Mouse (Mus musculus) forebrain, embryonic 11.5 days (tissue): ENCODE measurements at regions not wholly inside any gene's neighbourhood (a gene's known extent, or its start where the extent isn't known, plus 50 kb on each side); places are given as distances from the start of the nearest gene placed in this dataset.

ENCODE experiments used
- ATAC-seq: fragments of 200-750 bp; cut with Nextera tagmentation; replicated peaks from 2 replicates; pipeline ENCODE4 v1.8.0; 2017; ENCODE audit warnings: moderate TSS enrichment; ENCODE audit not compliant: low FRiP score
- DNase-seq: peaks from one replicate; pipeline ENCODE4 v3.0.0-alpha.2; 2017; ENCODE audit warnings: low spot score
- H3K27ac ChIP-seq: fragments of 300-500 bp; sonication (generic); 2 replicates; pipeline ENCODE4 v1.5.1; 2014; ENCODE audit warnings: low read depth, low read length
- H3K27me3 ChIP-seq: fragments of 300-500 bp; sonication (generic); 2 replicates; pipeline ENCODE4 v1.6.1; 2014; ENCODE audit warnings: mild to moderate bottlenecking, low read length, mixed read lengths; ENCODE audit not compliant: control insufficient read depth, insufficient read depth
- H3K36me3 ChIP-seq: fragments of 300-500 bp; sonication (generic); 2 replicates; pipeline ENCODE4 v1.6.1; 2014; ENCODE audit warnings: mild to moderate bottlenecking, low read length, moderate library complexity, mixed read lengths; ENCODE audit not compliant: control insufficient read depth, insufficient read depth
- H3K4me1 ChIP-seq: fragments of 300-500 bp; sonication (generic); replicated peaks from 2 replicates; pipeline ENCODE4 v1.6.1; 2014; ENCODE audit warnings: low read length, mixed read lengths; ENCODE audit not compliant: control insufficient read depth, insufficient read depth
- H3K4me2 ChIP-seq: fragments of 300-500 bp; sonication (generic); 2 replicates; pipeline ENCODE4 v1.6.1; 2014; ENCODE audit warnings: low read depth, mild to moderate bottlenecking, low read length, moderate library complexity, mixed read lengths; ENCODE audit not compliant: severe bottlenecking
- H3K4me3 ChIP-seq: fragments of 300-500 bp; sonication (generic); 2 replicates; pipeline ENCODE4 v1.5.1; 2014; ENCODE audit warnings: low read depth, low read length
- H3K9ac ChIP-seq: fragments of 300-500 bp; sonication (generic); 2 replicates; pipeline ENCODE4 v1.6.1; 2014; ENCODE audit warnings: low read length
- H3K9me3 ChIP-seq: fragments of 300-500 bp; sonication (generic); 2 replicates; pipeline ENCODE4 v1.6.1; 2016; ENCODE audit warnings: low read length, mixed read lengths; ENCODE audit not compliant: control insufficient read depth
- WGBS: fragments of 180-500 bp; shearing (Covaris S2); extraction: QIAGEN DNeasy Blood & Tissue Kit; methylation state at CpG from one replicate; pipeline ENCODE4 v1.1.7; 2014; 5-methylcytosine and 5-hydroxymethylcytosine counted together

DNA sequence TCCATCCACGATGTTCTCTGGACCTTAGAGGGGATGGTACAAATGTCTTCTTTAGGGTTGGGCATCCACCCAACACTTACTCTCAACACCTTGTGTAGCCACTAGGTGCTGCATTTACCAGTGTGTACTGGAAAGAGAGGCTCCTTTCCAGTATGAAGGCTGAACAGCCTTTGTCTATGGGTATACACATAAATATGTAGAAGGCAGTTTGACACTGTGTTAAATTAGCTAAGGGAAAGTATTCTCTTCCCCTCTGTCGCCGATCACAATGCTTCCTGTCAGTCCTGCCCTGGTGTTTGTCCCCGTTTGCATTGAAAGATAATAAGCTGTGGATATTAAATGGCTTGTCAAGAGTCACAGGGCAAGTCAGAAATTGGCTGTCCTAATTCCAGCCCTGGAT, 104.0 kb upstream of the Ddit4l start:
- Histone ChIP-seq H3K36me3 (no peaks in the 10 kb centered on the region), H3K9me3 (no peaks in the 10 kb centered on the region), H3K4me3 (no peak overlapping the region), H3K4me2 (no peak overlapping the region), H3K9ac (no peak overlapping the region), H3K27me3 (no peaks in the 10 kb centered on the region), H3K4me1 (no peaks in the 10 kb centered on the region), H3K27ac (no peak overlapping the region)
- DNase-seq (no peak), ATAC-seq (no peak)
- 73% methylated on average over 4 of the region's 4 CpGs for WGBS

GRCm38 (mm10) chr3:137520191-137520590, 101.2 kb upstream of the Ddit4l start:
- Histone ChIP-seq H3K4me1 (no peaks in the 10 kb centered on the region), H3K27ac (no peak overlapping the region), H3K27me3 (no peaks in the 10 kb centered on the region), H3K4me3 (no peak overlapping the region), H3K36me3 (no peaks in the 10 kb centered on the region), H3K4me2 (no peak overlapping the region), H3K9me3 (no peaks in the 10 kb centered on the region), H3K9ac (no peak overlapping the region)
- WGBS = 100% methylated on average over 1 of the region's 1 CpGs
- DNase-seq (no peak), ATAC-seq (no peak)

GRCm38 (mm10) chr3:137525606-137526575, 95.5 kb upstream of the Ddit4l start:
- no peak overlapping the region for H3K4me2 ChIP-seq
- H3K4me1 ChIP-seq = peaks cover 2% of the 10 kb centered on the region; the same call in 1 of the 2 replicates
- no peak for ATAC-seq
- H3K9ac ChIP-seq = no peak overlapping the region
- no peak for DNase-seq
- H3K9me3 ChIP-seq = no peaks in the 10 kb centered on the region
- no peak overlapping the region for H3K4me3 ChIP-seq
- 88% methylated on average over 12 of the region's 12 CpGs for WGBS
- H3K27me3 ChIP-seq = no peaks in the 10 kb centered on the region
- H3K36me3 ChIP-seq = no peaks in the 10 kb centered on the region
- H3K27ac ChIP-seq = no peak overlapping the region

DNA sequence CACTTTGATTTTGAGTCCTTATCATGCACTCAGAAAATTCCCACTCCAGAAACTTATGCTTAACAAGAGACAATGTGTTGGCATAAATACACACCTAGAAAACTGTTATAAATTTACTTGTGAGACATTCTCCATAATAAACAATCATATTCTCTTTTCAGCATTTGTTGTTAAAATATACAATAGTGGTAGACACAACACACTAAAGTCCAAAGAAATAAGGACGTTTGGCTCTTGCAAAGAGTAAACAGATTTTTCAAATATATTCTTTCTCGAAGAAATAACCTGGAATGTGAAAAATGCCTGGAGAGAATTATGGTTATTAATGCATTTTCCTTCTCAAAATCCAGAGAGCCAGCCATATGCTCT, 91.8 kb upstream of the Ddit4l start:
- ATAC-seq (no peak), DNase-seq (no peak)
- Histone ChIP-seq H3K4me2 (no peak overlapping the region), H3K27me3 (no peaks in the 10 kb centered on the region), H3K36me3 (no peaks in the 10 kb centered on the region), H3K9ac (no peak overlapping the region), H3K4me3 (no peak overlapping the region), H3K9me3 (no peaks in the 10 kb centered on the region), H3K4me1 (peaks cover 2% of the 10 kb centered on the region; the same call in 1 of the 2 replicates), H3K27ac (no peak overlapping the region)
- WGBS = 72% methylated on average over 2 of the region's 2 CpGs

- H3K9me3 ChIP-seq = no peaks in the 10 kb centered on the region
- no peaks in the 10 kb centered on the region for H3K36me3 ChIP-seq
- no peaks in the 10 kb centered on the region for H3K27me3 ChIP-seq
- no peak overlapping the region for H3K4me3 ChIP-seq
- WGBS = 33% methylated on average over 7 of the region's 7 CpGs
- H3K9ac ChIP-seq = no peak overlapping the region
- ATAC-seq (peak; percentile 39; the same call in 1 of the 2 replicates), DNase-seq (no peak)
- H3K4me1 ChIP-seq = peaks cover 2% of the 10 kb centered on the region; the same call in 1 of the 2 replicates
- H3K4me2 ChIP-seq = no peak overlapping the region
- H3K27ac ChIP-seq = no peak overlapping the region
These were observed 91.3 kb upstream of the Ddit4l start for GRCm38 (mm10) chr3:137529961-137530609.

GRCm38 (mm10) chr3:137541666-137542065, 79.7 kb upstream of the Ddit4l start:
- Histone ChIP-seq H3K4me2 (no peak overlapping the region), H3K4me3 (no peak overlapping the region), H3K27me3 (no peaks in the 10 kb centered on the region), H3K27ac (no peak overlapping the region), H3K9me3 (no peaks in the 10 kb centered on the region), H3K4me1 (no peaks in the 10 kb centered on the region), H3K9ac (no peak overlapping the region), H3K36me3 (no peaks in the 10 kb centered on the region)
- DNase-seq (no peak), ATAC-seq (no peak)
- WGBS = 78% methylated on average over 3 of the region's 3 CpGs

DNA sequence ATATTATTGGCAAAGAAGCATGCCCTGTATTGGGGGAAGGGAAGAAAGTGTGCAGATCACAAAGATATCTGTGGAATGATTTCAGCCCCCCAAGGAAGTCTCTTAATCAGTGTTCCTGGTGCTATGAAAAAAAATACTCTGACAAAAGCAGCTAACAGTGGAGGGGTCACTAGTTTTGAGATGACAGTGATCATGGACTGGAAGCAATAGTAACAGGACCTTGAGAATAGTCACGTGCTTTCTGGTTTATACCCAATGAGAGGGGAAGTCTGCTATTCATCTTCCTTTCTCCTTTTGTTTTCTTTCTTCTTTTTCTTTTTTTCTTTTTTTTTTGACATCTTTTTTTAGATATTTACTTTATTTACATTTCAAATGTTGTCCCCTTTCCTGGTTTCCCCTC, 79.1 kb upstream of the Ddit4l start:
- 69% methylated on average over 1 of the region's 1 CpGs for WGBS
- DNase-seq (no peak), ATAC-seq (no peak)

DNA sequence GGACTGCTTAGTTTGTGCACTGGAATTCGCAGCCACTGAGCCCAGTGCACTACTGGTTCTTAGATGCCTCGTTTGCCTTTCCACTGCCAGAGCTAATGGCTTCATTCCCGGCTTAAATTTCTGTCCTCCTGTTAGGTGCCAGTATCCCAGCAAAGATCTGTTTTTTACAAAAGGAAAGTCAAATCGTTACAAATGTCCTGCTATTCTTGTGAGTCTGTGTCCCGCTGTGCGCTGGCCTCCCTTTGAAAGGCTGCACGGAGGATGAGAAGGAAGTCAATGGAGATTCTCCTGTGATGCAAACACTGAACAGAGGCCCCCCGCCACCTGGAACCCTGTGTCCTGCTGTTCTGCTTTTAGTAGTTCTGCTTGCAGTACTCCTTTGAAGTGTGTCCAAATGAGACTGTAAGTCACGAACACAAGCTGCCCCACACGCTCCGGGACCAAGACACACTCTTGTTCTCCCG, 74.0 kb upstream of the Ddit4l start:
- Histone ChIP-seq H3K27me3 (0 out of 2 replicates have a peak, but pooled peaks cover 2% of the 10 kb centered on the region), H3K36me3 (no peaks in the 10 kb centered on the region), H3K4me2 (peak overlapping the region; percentile 37; the same call in 1 of the 2 replicates), H3K9me3 (no peaks in the 10 kb centered on the region), H3K4me1 (peaks cover 5% of the 10 kb centered on the region; the same call in 1 of the 2 replicates), H3K9ac (peak overlapping the region; percentile 13; the same call in 1 of the 2 replicates), H3K27ac (no peak overlapping the region), H3K4me3 (no peak overlapping the region)
- ATAC-seq = peak; percentile 78
- DNase-seq = peak; percentile 71
- 2% methylated on average over 12 of the region's 12 CpGs for WGBS

More for the DNA sequence above, 79.1 kb upstream of the Ddit4l start:
- H3K27me3 ChIP-seq = 0 out of 2 replicates have a peak, but pooled peaks cover 2% of the 10 kb centered on the region
- no peak overlapping the region for H3K4me2 ChIP-seq
- no peak overlapping the region for H3K9ac ChIP-seq
- no peaks in the 10 kb centered on the region for H3K36me3 ChIP-seq
- 0 out of 2 replicates have a peak, but pooled peaks cover under 1% of the 10 kb centered on the region for H3K4me1 ChIP-seq
- H3K9me3 ChIP-seq = no peaks in the 10 kb centered on the region
- H3K27ac ChIP-seq = no peak overlapping the region
- no peak overlapping the region for H3K4me3 ChIP-seq
